ENCODE assay signal across 13 mouse cellular contexts in genomic region chr7:117501355-117502181, GRCm38 (mm10).
A peak's percentile ranks its signal among the peaks of the same experiment; 100 is the strongest.
DNase-seq lines count a peak whose midpoint lies in the region; ATAC-seq and TF ChIP-seq lines count a peak whose summit lies in the region.
"Had no signal": no experiment of that assay in that cellular context is flagged by ENCODE, and none has a peak within 500 bp of the region (broad histone marks: within the 10 kb centered on the region; RNA-seq: fewer than 3 reads in every experiment).

No protein-coding gene starts in this region.

- DNase-seq in cerebellum, postnatal 14 days, result peak; percentile 53 to 61
- no peak for DNase-seq in cerebellum, adult 9-11 months
- DNase-seq in left cerebral cortex, postnatal 4 days, result peak; percentile 80
- no peak for DNase-seq in left cerebral cortex, adult 2 months (ENCODE audit: extremely low spot score in 1 of 2, low spot score in 2 of 2)
- no peak for DNase-seq in gastrocnemius, postnatal 14 days
- DNase-seq in kidney, adult 18-20 months, result no peak
- DNase-seq: cerebellum, adult 2 months; liver, postnatal 0 days; right cerebral cortex, adult 18-20 months had no signal

- H3K4me2 ChIP-seq in forebrain, embryonic 16.5 days (ENCODE audit: low read length), result no peak overlapping the region
- H3K4me2 ChIP-seq in neural tube, embryonic 14.5 days (ENCODE audit: low read depth, low read length), result no peak overlapping the region

- no peak for TF ChIP-seq CTCF in left cerebral cortex, adult 2 months (IDR thresholded peaks at IDR 0.05)

- intact Hi-C loops in left cerebral cortex, postnatal 4 days (cut with DNase I), result no loop called here
- intact Hi-C loops in left cerebral cortex, adult 2 months (cut with DNase I), result no loop called here
- intact Hi-C loops in gastrocnemius, postnatal 14 days (cut with DNase I; ENCODE audit: low total_unique reads), result no loop called here

- peak; percentile 79 for ATAC-seq in forebrain, embryonic 16.5 days
- peak; percentile 80 for ATAC-seq in neural tube, embryonic 14.5 days (ENCODE audit: low read depth)
- ATAC-seq: inflammation-experienced regulatory T-cells, adult 6 months; liver, postnatal 0 days; Patski had no signal

- no peak overlapping the region for H3K27ac ChIP-seq in left cerebral cortex, adult 2 months
- H3K27ac ChIP-seq in forebrain, embryonic 16.5 days (ENCODE audit: low read length), result 0 out of 2 replicates have a peak overlapping the region, but pooled peaks have one; percentile 20
- no peak overlapping the region; the same call in 1 of the 2 replicates for H3K27ac ChIP-seq in neural tube, embryonic 14.5 days (ENCODE audit: low read depth, low read length)

- H3K9me3 ChIP-seq in forebrain, embryonic 16.5 days (ENCODE audit: control insufficient read depth, low read length), result no peaks in the 10 kb centered on the region
- H3K9me3 ChIP-seq in neural tube, embryonic 14.5 days (ENCODE audit: control insufficient read depth, low read length), result no peaks in the 10 kb centered on the region

- H3K27me3 ChIP-seq in forebrain, embryonic 16.5 days (replicated peaks; ENCODE audit: control insufficient read depth, insufficient read depth, low read length), result no peaks in the 10 kb centered on the region
- no peaks in the 10 kb centered on the region for H3K27me3 ChIP-seq in neural tube, embryonic 14.5 days (ENCODE audit: control insufficient read depth, insufficient read depth, low read length)
- H3K27me3 ChIP-seq: Patski had no signal

- H3K36me3 ChIP-seq in forebrain, embryonic 16.5 days (ENCODE audit: control insufficient read depth, insufficient read depth), result 0 out of 2 replicates have a peak, but pooled peaks cover 2% of the 10 kb centered on the region
- H3K36me3 ChIP-seq in neural tube, embryonic 14.5 days (ENCODE audit: control insufficient read depth, insufficient read depth, low read length), result no peaks in the 10 kb centered on the region

- H3K4me1 ChIP-seq in forebrain, embryonic 16.5 days (replicated peaks; ENCODE audit: control insufficient read depth, insufficient read depth, low read length), result peaks cover 4% of the 10 kb centered on the region
- H3K4me1 ChIP-seq in neural tube, embryonic 14.5 days (ENCODE audit: control insufficient read depth, insufficient read depth, low read length), result no peaks in the 10 kb centered on the region

- no peak overlapping the region for H3K4me3 ChIP-seq in left cerebral cortex, adult 2 months
- H3K4me3 ChIP-seq in forebrain, embryonic 16.5 days (replicated peaks; ENCODE audit: low read length), result no peak overlapping the region
- no peak overlapping the region for H3K4me3 ChIP-seq in neural tube, embryonic 14.5 days (ENCODE audit: low read depth, low read length)

- WGBS in forebrain, embryonic 16.5 days, result 26% methylated on average over 15 of the region's 15 CpGs
- WGBS in neural tube, embryonic 14.5 days, result 46% methylated on average over 15 of the region's 15 CpGs

- no peak overlapping the region for H3K9ac ChIP-seq in forebrain, embryonic 16.5 days (replicated peaks; ENCODE audit: low read depth, low read length)
- no peak overlapping the region for H3K9ac ChIP-seq in neural tube, embryonic 14.5 days (replicated peaks; ENCODE audit: low read depth, low read length)
- H3K9ac ChIP-seq: liver, postnatal 0 days had no signal

Comparison
In these comparisons a context has a peak if more than half of its experiments do, and no peak if none do; other contexts are left out.
1. DNase-seq: peak in cerebellum, postnatal 14 days (2 of 2) and left cerebral cortex, postnatal 4 days (single experiment); none in cerebellum, adult 9-11 months (single experiment), left cerebral cortex, adult 2 months (0 of 2), gastrocnemius, postnatal 14 days (single experiment) and kidney, adult 18-20 months (single experiment).